Mouse (Mus musculus): ENCODE results near the gene Hs2st1. TPM values are rescaled to one million over a fixed set of nuclear protein-coding genes. Genes with fewer than 3 reads are reported as not detected.

Hs2st1 gene
- total and polyA plus RNA-seq, 3 experiments, result 17.6 to 36.4 (median 29.7) TPM

DNA sequence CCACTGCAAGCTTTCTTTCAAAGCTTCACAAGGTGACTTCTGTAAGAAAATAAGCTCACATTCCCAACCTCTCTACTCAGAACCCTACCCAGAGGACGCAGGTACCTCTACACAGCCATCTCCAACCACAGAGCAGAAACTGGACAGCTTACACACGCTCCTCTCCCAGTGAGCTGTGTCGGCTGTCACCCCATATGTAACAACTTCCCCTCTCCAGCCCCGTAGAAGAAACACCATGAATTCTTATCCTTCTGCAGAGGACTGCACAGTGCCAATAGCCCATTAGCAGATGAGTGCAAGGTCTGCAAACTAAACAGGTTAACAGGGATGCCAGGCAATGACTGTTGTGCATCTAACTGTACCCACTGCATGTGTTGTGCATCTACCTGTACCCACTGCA, 23.5 kb downstream of the Hs2st1 start:
- H3K9me3 ChIP-seq (replicated peaks; ENCODE audit: low read length), result no peaks in the 10 kb centered on the region
- H3K36me3 ChIP-seq (replicated peaks in 1 of 2; ENCODE audit: control insufficient read depth in 1 of 2, insufficient read depth in 1 of 2, low read length in 1 of 2), result peaks cover 0 to 11% of the 10 kb centered on the region in 2 experiments
- no peak for DNase-seq (ENCODE audit: extremely low read depth)
- peaks cover 4% of the 10 kb centered on the region in 2 experiments; a peak in 2 of 4 replicates for H3K4me1 ChIP-seq (ENCODE audit: control insufficient read depth in 1 of 2, insufficient read depth in 2 of 2)
- dilution Hi-C loops (cut with MboI; ENCODE audit: extremely low pct_ligation_motif_present, extremely low pct_unique_long_range_greater_than_20kb, low sequenced_read_pairs), result no loop called here
- no peak overlapping the region for H3K4me2 ChIP-seq (ENCODE audit: insufficient read depth, low read depth, poor library complexity, severe bottlenecking)
- no peaks in the 10 kb centered on the region for H3K27me3 ChIP-seq (replicated peaks)
- in situ Hi-C loops (cut with MboI; ENCODE audit: low pct_ligation_motif_present, low pct_unique_long_range_greater_than_20kb, low sequenced_read_pairs), result no loop called here
- TF ChIP-seq ETS1 (conservative IDR thresholded peaks at IDR 0.05; ENCODE audit: low read depth, low read length) (no peak), BHLHE40 (IDR thresholded peaks at IDR 0.05; ENCODE audit: low read depth, low read length) (no peak), NELFE (IDR thresholded peaks at IDR 0.05; ENCODE audit: low read depth, low read length) (no peak), TBP (conservative IDR thresholded peaks at IDR 0.05; ENCODE audit: low read depth, low read length) (no peak), RAD21 (IDR thresholded peaks at IDR 0.05; ENCODE audit: low read depth, low read length) (no peak), SMC3 (IDR thresholded peaks at IDR 0.05; ENCODE audit: low read depth, low read length) (no peak), ELF1 (IDR thresholded peaks at IDR 0.05; ENCODE audit: low read depth, low read length) (no peak), IRF4 (IDR thresholded peaks at IDR 0.05; ENCODE audit: low read depth, low read length) (no peak), JUN (IDR thresholded peaks at IDR 0.05; ENCODE audit: insufficient read depth, low read depth, low read length) (no peak), JUND (conservative IDR thresholded peaks at IDR 0.05; ENCODE audit: low read depth, low read length) (no peak), TCF12 (IDR thresholded peaks at IDR 0.05; ENCODE audit: low read depth, low read length) (no peak), GABPA (IDR thresholded peaks at IDR 0.05; ENCODE audit: insufficient replicate concordance, low read depth, low read length) (no peak), CHD1 (IDR thresholded peaks at IDR 0.05; ENCODE audit: low read depth, low read length) (no peak)
- H3K9ac ChIP-seq (ENCODE audit: insufficient read depth, low read depth), result no peak overlapping the region
- no peak overlapping the region for H3K4me3 ChIP-seq (replicated peaks in 1 of 3; ENCODE audit: low read depth in 2 of 3, low read length in 2 of 3, poor library complexity in 1 of 3)
- H3K79me2 ChIP-seq (replicated peaks; ENCODE audit: control insufficient read depth, extremely low read depth, insufficient read depth, poor library complexity, severe bottlenecking), result peaks cover 5% of the 10 kb centered on the region
- no peak overlapping the region for H3K27ac ChIP-seq (ENCODE audit: insufficient read depth, low read depth)

DNA sequence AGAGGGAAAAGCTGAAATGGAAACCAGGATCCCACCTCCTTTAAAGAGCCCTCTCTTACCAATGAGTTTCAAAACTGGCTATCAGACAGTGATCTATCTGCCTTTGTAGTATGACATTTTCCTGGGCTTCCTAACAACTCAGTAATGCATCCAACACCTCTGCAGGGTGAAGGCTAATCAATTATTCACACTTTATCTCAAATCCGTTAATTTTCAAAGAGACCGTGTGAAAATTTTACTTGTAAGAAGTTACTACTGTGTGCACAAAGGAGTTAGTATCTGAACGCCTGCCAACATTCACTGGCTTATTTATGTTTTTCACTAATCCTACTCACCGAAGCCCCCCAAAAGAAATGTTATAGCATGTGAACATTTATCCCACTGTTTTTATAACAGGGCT, 24.1 kb downstream of the Hs2st1 start:
- H3K4me1 ChIP-seq (ENCODE audit: control insufficient read depth in 1 of 2, insufficient read depth in 2 of 2), result peaks cover 4% of the 10 kb centered on the region in 2 experiments; a peak in 2 of 4 replicates
- peaks cover 4% of the 10 kb centered on the region for H3K79me2 ChIP-seq (replicated peaks; ENCODE audit: control insufficient read depth, extremely low read depth, insufficient read depth, poor library complexity, severe bottlenecking)
- DNase-seq (ENCODE audit: extremely low read depth), result no peak
- H3K9ac ChIP-seq (ENCODE audit: insufficient read depth, low read depth), result no peak overlapping the region
- H3K4me3 ChIP-seq (replicated peaks in 1 of 3; ENCODE audit: low read depth in 2 of 3, low read length in 2 of 3, poor library complexity in 1 of 3), result no peak overlapping the region
- no peak overlapping the region for H3K27ac ChIP-seq (ENCODE audit: insufficient read depth, low read depth)
- in situ Hi-C loops (cut with MboI; ENCODE audit: low pct_ligation_motif_present, low pct_unique_long_range_greater_than_20kb, low sequenced_read_pairs) (no loop called here), dilution Hi-C loops (cut with MboI; ENCODE audit: extremely low pct_ligation_motif_present, extremely low pct_unique_long_range_greater_than_20kb, low sequenced_read_pairs) (no loop called here)
- no peaks in the 10 kb centered on the region for H3K27me3 ChIP-seq (replicated peaks)
- H3K9me3 ChIP-seq (replicated peaks; ENCODE audit: low read length), result no peaks in the 10 kb centered on the region
- peaks cover 0 to 10% of the 10 kb centered on the region in 2 experiments for H3K36me3 ChIP-seq (replicated peaks in 1 of 2; ENCODE audit: control insufficient read depth in 1 of 2, insufficient read depth in 1 of 2, low read length in 1 of 2)
- no peak overlapping the region for H3K4me2 ChIP-seq (ENCODE audit: insufficient read depth, low read depth, poor library complexity, severe bottlenecking)
- no peak for TF ChIP-seq UBTF (IDR thresholded peaks at IDR 0.05; ENCODE audit: low read depth, low read length)
- TF ChIP-seq MAX (IDR thresholded peaks at IDR 0.05; ENCODE audit: low read length), result no peak
- no peak for TF ChIP-seq TCF12 (IDR thresholded peaks at IDR 0.05; ENCODE audit: low read depth, low read length)
- TF ChIP-seq MXI1 (IDR thresholded peaks at IDR 0.05; ENCODE audit: low read depth, low read length), result no peak
- TF ChIP-seq CHD1 (IDR thresholded peaks at IDR 0.05; ENCODE audit: low read depth, low read length), result no peak
- no peak for TF ChIP-seq MYC (IDR thresholded peaks at IDR 0.05; ENCODE audit: low read depth, low read length)

Measured in CH12.LX (cell line).